ENCODE assay signal across 13 mouse cellular contexts in genomic region chr2:58681394-58681793, GRCm38 (mm10).
DNase-seq lines count a peak whose midpoint lies in the region; ATAC-seq and TF ChIP-seq lines count a peak whose summit lies in the region.
"Had no signal": no experiment of that assay in that cellular context is flagged by ENCODE, and none has a peak within 500 bp of the region (broad histone marks: within the 10 kb centered on the region; RNA-seq: fewer than 3 reads in every experiment).

No protein-coding gene starts in this region.

- H3K9ac ChIP-seq in forebrain, embryonic 13.5 days: no peak overlapping the region
- H3K9ac ChIP-seq in forebrain, embryonic 14.5 days (ENCODE audit: low read length): no peak overlapping the region
- H3K9ac ChIP-seq in hindbrain, embryonic 15.5 days: no peak overlapping the region
- no peak overlapping the region for H3K9ac ChIP-seq in hindbrain, embryonic 12.5 days
- no peak overlapping the region for H3K9ac ChIP-seq in neural tube, embryonic 11.5 days (ENCODE audit: low read length)
- H3K9ac ChIP-seq: forebrain, postnatal 0 days; liver, embryonic 14.5 days; lung, embryonic 14.5 days had no signal

- CTCF ChIA-PET in Patski (lab: Charles Lee): interaction anchor here (1.1 to 1.5 kb wide), 7 partner anchors 9 to 757 kb away, joined by 3 to 5 read pairs (median 4); no protein-coding TSS in a partner anchor

- no peaks in the 10 kb centered on the region for H3K36me3 ChIP-seq in forebrain, embryonic 13.5 days (ENCODE audit: poor library complexity, severe bottlenecking)
- no peaks in the 10 kb centered on the region for H3K36me3 ChIP-seq in forebrain, embryonic 14.5 days (ENCODE audit: control insufficient read depth, insufficient read depth, low read length)
- no peaks in the 10 kb centered on the region for H3K36me3 ChIP-seq in hindbrain, embryonic 15.5 days
- no peaks in the 10 kb centered on the region for H3K36me3 ChIP-seq in hindbrain, embryonic 12.5 days
- no peaks in the 10 kb centered on the region for H3K36me3 ChIP-seq in neural tube, embryonic 11.5 days (ENCODE audit: control insufficient read depth, insufficient read depth, low read length)

- no peak overlapping the region for H3K27ac ChIP-seq in forebrain, embryonic 13.5 days
- H3K27ac ChIP-seq in forebrain, embryonic 14.5 days (ENCODE audit: low read depth, low read length): no peak overlapping the region
- H3K27ac ChIP-seq in hindbrain, embryonic 15.5 days (replicated peaks): no peak overlapping the region
- no peak overlapping the region for H3K27ac ChIP-seq in hindbrain, embryonic 12.5 days
- no peak overlapping the region for H3K27ac ChIP-seq in neural tube, embryonic 11.5 days (ENCODE audit: low read depth, low read length)
- H3K27ac ChIP-seq: kidney, postnatal 0 days; left cerebral cortex, adult 2 months; liver, embryonic 14.5 days had no signal

- 78% methylated on average over 3 of the region's 3 CpGs for WGBS in forebrain, embryonic 13.5 days
- WGBS in forebrain, embryonic 14.5 days: 74% methylated on average over 3 of the region's 3 CpGs
- 64% methylated on average over 3 of the region's 3 CpGs for WGBS in hindbrain, embryonic 15.5 days
- 64% methylated on average over 3 of the region's 3 CpGs for WGBS in hindbrain, embryonic 12.5 days
- WGBS in neural tube, embryonic 11.5 days: 67% methylated on average over 3 of the region's 3 CpGs

- no peak overlapping the region for H3K4me2 ChIP-seq in forebrain, embryonic 13.5 days
- H3K4me2 ChIP-seq in forebrain, embryonic 14.5 days (ENCODE audit: low read length): no peak overlapping the region
- no peak overlapping the region for H3K4me2 ChIP-seq in hindbrain, embryonic 15.5 days
- no peak overlapping the region for H3K4me2 ChIP-seq in hindbrain, embryonic 12.5 days (replicated peaks)
- H3K4me2 ChIP-seq in neural tube, embryonic 11.5 days (ENCODE audit: low read depth): no peak overlapping the region
- H3K4me2 ChIP-seq: lung, embryonic 14.5 days had no signal

- ATAC-seq in forebrain, embryonic 13.5 days: peak; percentile 27; the same call in 1 of the 2 replicates
- ATAC-seq in forebrain, embryonic 14.5 days: no peak
- ATAC-seq in hindbrain, embryonic 15.5 days (ENCODE audit: low FRiP score, low read depth): 0 out of 2 replicates have a peak, but pooled peaks have one; percentile 51
- ATAC-seq in hindbrain, embryonic 12.5 days (ENCODE audit: low FRiP score): no peak
- ATAC-seq in neural tube, embryonic 11.5 days (ENCODE audit: insufficient read depth, low FRiP score, low TSS enrichment): peak; percentile 16; the same call in 1 of the 2 replicates
- peak; percentile 69 for ATAC-seq in Patski

- H3K9me3 ChIP-seq in forebrain, embryonic 13.5 days (replicated peaks): no peaks in the 10 kb centered on the region
- H3K9me3 ChIP-seq in forebrain, embryonic 14.5 days (replicated peaks; ENCODE audit: control insufficient read depth, low read length): no peaks in the 10 kb centered on the region
- H3K9me3 ChIP-seq in hindbrain, embryonic 15.5 days: no peaks in the 10 kb centered on the region
- no peaks in the 10 kb centered on the region for H3K9me3 ChIP-seq in hindbrain, embryonic 12.5 days (replicated peaks)
- H3K9me3 ChIP-seq in neural tube, embryonic 11.5 days (ENCODE audit: control insufficient read depth, low read length): no peaks in the 10 kb centered on the region

- no peaks in the 10 kb centered on the region for H3K4me1 ChIP-seq in forebrain, embryonic 13.5 days
- H3K4me1 ChIP-seq in forebrain, embryonic 14.5 days (ENCODE audit: control insufficient read depth, insufficient read depth, low read length): no peaks in the 10 kb centered on the region
- H3K4me1 ChIP-seq in hindbrain, embryonic 15.5 days (replicated peaks): no peaks in the 10 kb centered on the region
- H3K4me1 ChIP-seq in hindbrain, embryonic 12.5 days: no peaks in the 10 kb centered on the region
- no peaks in the 10 kb centered on the region for H3K4me1 ChIP-seq in neural tube, embryonic 11.5 days (ENCODE audit: control insufficient read depth, insufficient read depth, low read length)

- TF ChIP-seq CTCF in Patski (IDR thresholded peaks at IDR 0.05): no peak

- H3K27me3 ChIP-seq in forebrain, embryonic 13.5 days: no peaks in the 10 kb centered on the region
- no peaks in the 10 kb centered on the region for H3K27me3 ChIP-seq in forebrain, embryonic 14.5 days (replicated peaks; ENCODE audit: control insufficient read depth, insufficient read depth, low read length)
- no peaks in the 10 kb centered on the region for H3K27me3 ChIP-seq in hindbrain, embryonic 15.5 days
- H3K27me3 ChIP-seq in hindbrain, embryonic 12.5 days: no peaks in the 10 kb centered on the region
- H3K27me3 ChIP-seq in neural tube, embryonic 11.5 days (ENCODE audit: control insufficient read depth, insufficient read depth, low read length): no peaks in the 10 kb centered on the region
- H3K27me3 ChIP-seq in Patski: no peaks in the 10 kb centered on the region

- DNase-seq in forebrain, embryonic 14.5 days (ENCODE audit: low spot score): no peak
- DNase-seq in neural tube, embryonic 11.5 days (ENCODE audit: low spot score): peak; percentile 11
- no peak for DNase-seq in neural tube, embryonic 10.5 days (ENCODE audit: extremely low spot score, low spot score)
- DNase-seq in Patski (ENCODE audit: low read depth, low spot score): no peak
- DNase-seq in adrenal gland, adult 8-10 months: no peak

- in situ Hi-C loops in Patski (cut with MboI; ENCODE audit: low pct_unique_long_range_greater_than_20kb): no loop called here

- no peak overlapping the region for H3K4me3 ChIP-seq in forebrain, embryonic 13.5 days
- no peak overlapping the region for H3K4me3 ChIP-seq in forebrain, embryonic 14.5 days (ENCODE audit: low read depth, low read length)
- no peak overlapping the region for H3K4me3 ChIP-seq in hindbrain, embryonic 15.5 days
- no peak overlapping the region for H3K4me3 ChIP-seq in hindbrain, embryonic 12.5 days
- no peak overlapping the region for H3K4me3 ChIP-seq in neural tube, embryonic 11.5 days (ENCODE audit: low read depth, low read length)
- H3K4me3 ChIP-seq: left cerebral cortex, adult 2 months had no signal

- POLR2A ChIA-PET in Patski (lab: Charles Lee): no interaction called here

Comparison
In these comparisons a context has a peak if more than half of its experiments do, and no peak if none do; other contexts are left out.
1. ATAC-seq: peak in forebrain, embryonic 13.5 days (single experiment), hindbrain, embryonic 15.5 days (single experiment), neural tube, embryonic 11.5 days (single experiment) and Patski (single experiment); none in forebrain, embryonic 14.5 days (single experiment) and hindbrain, embryonic 12.5 days (single experiment).